Mouse (Mus musculus): ENCODE results near the gene Wipi2. TPM values are rescaled to one million over a fixed set of nuclear protein-coding genes. Genes with fewer than 3 reads are reported as not detected.

The Wipi2 gene
- polyA plus RNA-seq, 1 experiment from 2014 or later = 28.7 TPM

GRCm38 (mm10) chr5:142597648-142598390, 29.7 kb upstream of the Wipi2 start:
- WGBS = 76% methylated on average over 6 of the region's 6 CpGs
- ATAC-seq (ENCODE audit: insufficient number of reproducible peaks, insufficient read depth, low FRiP score, low read depth) = no peak

GRCm38 (mm10) chr5:142604379-142604778, 23.1 kb upstream of the Wipi2 start:
- no peaks in the 10 kb centered on the region for H3K36me3 ChIP-seq (ENCODE audit: control insufficient read depth, insufficient read depth, low read length)
- peaks cover 3 to 6% of the 10 kb centered on the region in 2 experiments; a peak in 3 of 4 replicates for H3K4me1 ChIP-seq (ENCODE audit: control insufficient read depth in 2 of 2, insufficient read depth in 2 of 2, low read length in 2 of 2)
- H3K4me3 ChIP-seq (ENCODE audit: control insufficient read depth in 1 of 2, insufficient read depth in 1 of 2, low read depth in 1 of 2, low read length in 2 of 2) = no peak overlapping the region
- H3K27ac ChIP-seq (replicated peaks in 1 of 2; ENCODE audit: control insufficient read depth in 1 of 2, insufficient read depth in 1 of 2, low read depth in 2 of 2, low read length in 2 of 2) = no peak overlapping the region
- H3K9ac ChIP-seq (ENCODE audit: low read length) = no peak overlapping the region
- peaks cover 32% of the 10 kb centered on the region for H3K27me3 ChIP-seq (ENCODE audit: control insufficient read depth, insufficient read depth, low read length)
- no peak for ATAC-seq (ENCODE audit: insufficient number of reproducible peaks, insufficient read depth, low FRiP score, low read depth)
- H3K9me3 ChIP-seq (ENCODE audit: control insufficient read depth, low read length) = no peaks in the 10 kb centered on the region
- H3K4me2 ChIP-seq (ENCODE audit: low read length) = no peak overlapping the region
- WGBS = 75% methylated on average over 7 of the region's 7 CpGs

More at GRCm38 (mm10) chr5:142597648-142598390, 29.7 kb upstream of the Wipi2 start:
- Histone ChIP-seq H3K9me3 (ENCODE audit: control insufficient read depth, low read length) (no peaks in the 10 kb centered on the region), H3K9ac (ENCODE audit: low read length) (no peak overlapping the region), H3K36me3 (ENCODE audit: control insufficient read depth, insufficient read depth, low read length) (no peaks in the 10 kb centered on the region), H3K4me2 (ENCODE audit: low read length) (no peak overlapping the region), H3K4me1 (ENCODE audit: control insufficient read depth in 2 of 2, insufficient read depth in 2 of 2, low read length in 2 of 2) (no peaks in the 10 kb centered on the region), H3K27me3 (ENCODE audit: control insufficient read depth, insufficient read depth, low read length) (no peaks in the 10 kb centered on the region), H3K27ac (replicated peaks in 1 of 2; ENCODE audit: control insufficient read depth in 1 of 2, insufficient read depth in 1 of 2, low read depth in 2 of 2, low read length in 2 of 2) (no peak overlapping the region), H3K4me3 (ENCODE audit: control insufficient read depth in 1 of 2, insufficient read depth in 1 of 2, low read depth in 1 of 2, low read length in 2 of 2) (no peak overlapping the region)

- no peak for ATAC-seq (ENCODE audit: insufficient number of reproducible peaks, insufficient read depth, low FRiP score, low read depth)
- H3K27ac ChIP-seq (replicated peaks in 1 of 2; ENCODE audit: control insufficient read depth in 1 of 2, insufficient read depth in 1 of 2, low read depth in 2 of 2, low read length in 2 of 2) = no peak overlapping the region
- no peaks in the 10 kb centered on the region for H3K9me3 ChIP-seq (ENCODE audit: control insufficient read depth, low read length)
- H3K9ac ChIP-seq (ENCODE audit: low read length) = no peak overlapping the region
- H3K4me1 ChIP-seq (ENCODE audit: control insufficient read depth in 2 of 2, insufficient read depth in 2 of 2, low read length in 2 of 2) = peaks cover 3 to 6% of the 10 kb centered on the region in 2 experiments; a peak in 3 of 4 replicates
- peaks cover 34% of the 10 kb centered on the region for H3K27me3 ChIP-seq (ENCODE audit: control insufficient read depth, insufficient read depth, low read length)
- no peaks in the 10 kb centered on the region for H3K36me3 ChIP-seq (ENCODE audit: control insufficient read depth, insufficient read depth, low read length)
- no peak overlapping the region for H3K4me2 ChIP-seq (ENCODE audit: low read length)
- H3K4me3 ChIP-seq (ENCODE audit: control insufficient read depth in 1 of 2, insufficient read depth in 1 of 2, low read depth in 1 of 2, low read length in 2 of 2) = no peak overlapping the region
- 88% methylated on average over 12 of the region's 12 CpGs for WGBS
These were observed 22.2 kb upstream of the Wipi2 start for GRCm38 (mm10) chr5:142605288-142605687.

GRCm38 (mm10) chr5:142608259-142608988, 19.1 kb upstream of the Wipi2 start, which contains the start of gene Mmd2:
Gene Mmd2 (minus strand): TSS chr5:142608800.
- no peak for ATAC-seq (ENCODE audit: insufficient number of reproducible peaks, insufficient read depth, low FRiP score, low read depth)
- Histone ChIP-seq H3K27ac (replicated peaks in 1 of 2; ENCODE audit: control insufficient read depth in 1 of 2, insufficient read depth in 1 of 2, low read depth in 2 of 2, low read length in 2 of 2) (no peak within 1 kb of the TSS), H3K27me3 (ENCODE audit: control insufficient read depth, insufficient read depth, low read length) (peaks cover 34% of the 10 kb centered on the region)

GRCm38 (mm10) chr5:142608989-142609325, 18.5 kb upstream of the Wipi2 start:
- H3K27me3 ChIP-seq (ENCODE audit: control insufficient read depth, insufficient read depth, low read length) = peaks cover 34% of the 10 kb centered on the region
- peak overlapping the region; percentile 50; the same call in 1 of the 2 replicates for H3K9ac ChIP-seq (ENCODE audit: low read length)
- H3K36me3 ChIP-seq (ENCODE audit: control insufficient read depth, insufficient read depth, low read length) = no peaks in the 10 kb centered on the region
- H3K9me3 ChIP-seq (ENCODE audit: control insufficient read depth, low read length) = no peaks in the 10 kb centered on the region
- H3K4me2 ChIP-seq (ENCODE audit: low read length) = peak overlapping the region; percentile 73
- 2% methylated on average over 4 of the region's 4 CpGs for WGBS
- no peak for ATAC-seq (ENCODE audit: insufficient number of reproducible peaks, insufficient read depth, low FRiP score, low read depth)
- H3K4me3 ChIP-seq (ENCODE audit: control insufficient read depth in 1 of 2, insufficient read depth in 1 of 2, low read depth in 1 of 2, low read length in 2 of 2) = peak overlapping the region in 1 of 2 experiments; percentile 39; a peak in 2 of 4 replicates
- H3K4me1 ChIP-seq (ENCODE audit: control insufficient read depth in 2 of 2, insufficient read depth in 2 of 2, low read length in 2 of 2) = peaks cover 3 to 6% of the 10 kb centered on the region in 2 experiments; a peak in 3 of 4 replicates
- no peak overlapping the region for H3K27ac ChIP-seq (replicated peaks in 1 of 2; ENCODE audit: control insufficient read depth in 1 of 2, insufficient read depth in 1 of 2, low read depth in 2 of 2, low read length in 2 of 2)

More at GRCm38 (mm10) chr5:142608259-142608988, 19.1 kb upstream of the Wipi2 start, which contains the start of gene Mmd2:
- peak within 1 kb of the TSS; percentile 34 to 39 for H3K4me3 ChIP-seq (ENCODE audit: control insufficient read depth in 1 of 2, insufficient read depth in 1 of 2, low read depth in 1 of 2, low read length in 2 of 2)
- H3K9me3 ChIP-seq (ENCODE audit: control insufficient read depth, low read length) = no peaks in the 10 kb centered on the region
- 6% methylated on average over 42 of the region's 42 CpGs for WGBS
- H3K4me1 ChIP-seq (ENCODE audit: control insufficient read depth in 2 of 2, insufficient read depth in 2 of 2, low read length in 2 of 2) = peaks cover 3 to 6% of the 10 kb centered on the region in 2 experiments; a peak in 3 of 4 replicates
- H3K36me3 ChIP-seq (ENCODE audit: control insufficient read depth, insufficient read depth, low read length) = no peaks in the 10 kb centered on the region
- H3K9ac ChIP-seq (ENCODE audit: low read length) = peak within 1 kb of the TSS; percentile 50; the same call in 1 of the 2 replicates
- peak within 1 kb of the TSS; percentile 73 for H3K4me2 ChIP-seq (ENCODE audit: low read length)

GRCm38 (mm10) chr5:142610362-142610761, 17.1 kb upstream of the Wipi2 start:
- Histone ChIP-seq H3K27me3 (ENCODE audit: control insufficient read depth, insufficient read depth, low read length) (peaks cover 34% of the 10 kb centered on the region), H3K4me1 (ENCODE audit: control insufficient read depth in 2 of 2, insufficient read depth in 2 of 2, low read length in 2 of 2) (peaks cover 3 to 6% of the 10 kb centered on the region in 2 experiments; a peak in 3 of 4 replicates), H3K9me3 (ENCODE audit: control insufficient read depth, low read length) (no peaks in the 10 kb centered on the region), H3K27ac (replicated peaks in 1 of 2; ENCODE audit: control insufficient read depth in 1 of 2, insufficient read depth in 1 of 2, low read depth in 2 of 2, low read length in 2 of 2) (no peak overlapping the region), H3K4me2 (ENCODE audit: low read length) (no peak overlapping the region), H3K36me3 (ENCODE audit: control insufficient read depth, insufficient read depth, low read length) (no peaks in the 10 kb centered on the region), H3K4me3 (ENCODE audit: control insufficient read depth in 1 of 2, insufficient read depth in 1 of 2, low read depth in 1 of 2, low read length in 2 of 2) (no peak overlapping the region), H3K9ac (ENCODE audit: low read length) (no peak overlapping the region)
- 78% methylated on average over 4 of the region's 4 CpGs for WGBS
- no peak for ATAC-seq (ENCODE audit: insufficient number of reproducible peaks, insufficient read depth, low FRiP score, low read depth)

GRCm38 (mm10) chr5:142614513-142614912, 13.0 kb upstream of the Wipi2 start:
- H3K27ac ChIP-seq (replicated peaks in 1 of 2; ENCODE audit: control insufficient read depth in 1 of 2, insufficient read depth in 1 of 2, low read depth in 2 of 2, low read length in 2 of 2) = no peak overlapping the region
- no peaks in the 10 kb centered on the region for H3K4me1 ChIP-seq (ENCODE audit: control insufficient read depth in 2 of 2, insufficient read depth in 2 of 2, low read length in 2 of 2)
- H3K9ac ChIP-seq (ENCODE audit: low read length) = no peak overlapping the region
- no peaks in the 10 kb centered on the region for H3K9me3 ChIP-seq (ENCODE audit: control insufficient read depth, low read length)
- ATAC-seq (ENCODE audit: insufficient number of reproducible peaks, insufficient read depth, low FRiP score, low read depth) = no peak
- peaks cover under 1% of the 10 kb centered on the region for H3K27me3 ChIP-seq (ENCODE audit: control insufficient read depth, insufficient read depth, low read length)
- WGBS = 69% methylated on average over 3 of the region's 3 CpGs
- no peak overlapping the region for H3K4me2 ChIP-seq (ENCODE audit: low read length)
- H3K36me3 ChIP-seq (ENCODE audit: control insufficient read depth, insufficient read depth, low read length) = no peaks in the 10 kb centered on the region
- H3K4me3 ChIP-seq (ENCODE audit: control insufficient read depth in 1 of 2, insufficient read depth in 1 of 2, low read depth in 1 of 2, low read length in 2 of 2) = no peak overlapping the region
